Mouse (Mus musculus) testis, postnatal 10 days (tissue): ENCODE results near the gene Ugt1a8.
A peak's percentile ranks its signal among the peaks of the same experiment; 100 is the strongest.
"Not testable (repeated sequence)": the region's sequence is repeated elsewhere in the genome, so short reads cannot be mapped to it uniquely, and the experiment has no call there.

ENCODE experiments used
- DNase-seq: peaks from one replicate; pipeline ENCODE4 v3.0.0; 2021; ENCODE audit warnings: low spot score

Ugt1a8 gene

GRCm38 (mm10) chr1:88109027-88109557 lies 21.5 kb downstream of the Ugt1a8 start:
- not testable (repeated sequence) for DNase-seq

GRCm38 (mm10) chr1:88109604-88110003 lies 22.0 kb downstream of the Ugt1a8 start:
- DNase-seq = not testable (repeated sequence)

- not testable (repeated sequence) for DNase-seq
Measured at GRCm38 (mm10) chr1:88112769-88113168, 25.2 kb downstream of the Ugt1a8 start.

GRCm38 (mm10) chr1:88120550-88120949 lies 32.9 kb downstream of the Ugt1a8 start:
- DNase-seq = not testable (repeated sequence)

- peak; percentile 44 for DNase-seq
Measured at GRCm38 (mm10) chr1:88121521-88121920, 33.9 kb downstream of the Ugt1a8 start.

- DNase-seq = not testable (repeated sequence)
Measured at GRCm38 (mm10) chr1:88125827-88126360, 38.3 kb downstream of the Ugt1a8 start.

- DNase-seq = not testable (repeated sequence)
Measured at GRCm38 (mm10) chr1:88129091-88129490, 41.5 kb downstream of the Ugt1a8 start.

GRCm38 (mm10) chr1:88130223-88130622 lies 42.6 kb downstream of the Ugt1a8 start:
- not testable (repeated sequence) for DNase-seq

- no peak for DNase-seq
Measured at GRCm38 (mm10) chr1:88133908-88134456, 46.4 kb downstream of the Ugt1a8 start.

GRCm38 (mm10) chr1:88134457-88135011 lies 46.9 kb downstream of the Ugt1a8 start, which contains the start of gene Ugt1a6a:
TSS of gene Ugt1a6a (plus strand) at chr1:88134809.
- DNase-seq = peak; percentile 45

GRCm38 (mm10) chr1:88135229-88135904 lies 47.8 kb downstream of the Ugt1a8 start:
- not testable (repeated sequence) for DNase-seq

GRCm38 (mm10) chr1:88136646-88137045 lies 49.0 kb downstream of the Ugt1a8 start:
- no peak for DNase-seq

GRCm38 (mm10) chr1:88137264-88137663 lies 49.7 kb downstream of the Ugt1a8 start:
- no peak for DNase-seq

- no peak for DNase-seq
Measured at GRCm38 (mm10) chr1:88138145-88138544, 50.5 kb downstream of the Ugt1a8 start.

GRCm38 (mm10) chr1:88140492-88140891 lies 52.9 kb downstream of the Ugt1a8 start:
- not testable (repeated sequence) for DNase-seq

- peak; percentile 83 for DNase-seq
Measured at GRCm38 (mm10) chr1:88143966-88144675, 56.5 kb downstream of the Ugt1a8 start.

- not testable (repeated sequence) for DNase-seq
Measured at GRCm38 (mm10) chr1:88145278-88145677, 57.7 kb downstream of the Ugt1a8 start.

GRCm38 (mm10) chr1:88150133-88150532 lies 62.5 kb downstream of the Ugt1a8 start:
- not testable (repeated sequence) for DNase-seq

GRCm38 (mm10) chr1:88158430-88158829 lies 70.8 kb downstream of the Ugt1a8 start:
- no peak for DNase-seq

- no peak for DNase-seq
Measured at GRCm38 (mm10) chr1:88165711-88166110, 78.1 kb downstream of the Ugt1a8 start, which contains the start of gene Ugt1a5. TSS of gene Ugt1a5 (plus strand) at chr1:88166012.

- not testable (repeated sequence) for DNase-seq
Measured at GRCm38 (mm10) chr1:88172190-88172589, 84.6 kb downstream of the Ugt1a8 start.

- no peak for DNase-seq
Measured at GRCm38 (mm10) chr1:88179657-88180056, 92.0 kb downstream of the Ugt1a8 start.
